Mouse (Mus musculus) neural tube, embryonic 13.5 days (tissue): Measurements from ENCODE around the gene Uqcrc1. TPM values are rescaled to one million over a fixed set of nuclear protein-coding genes. Genes with fewer than 3 reads are reported as not detected.
A peak's percentile ranks its signal among the peaks of the same experiment; 100 is the strongest.

Source experiments
- ATAC-seq: fragments of 200-750 bp; cut with Nextera tagmentation; 2 replicates; pipeline ENCODE4 v1.8.0; 2017; ENCODE audit warnings: low read depth, mild to moderate bottlenecking, moderate TSS enrichment, moderate library complexity
- H3K27ac ChIP-seq: fragments of 300-500 bp; sonication (generic); replicated peaks from 2 replicates; pipeline ENCODE4 v1.5.1; 2015; ENCODE audit warnings: moderate library complexity, mild to moderate bottlenecking, inconsistent platforms
- H3K27me3 ChIP-seq: fragments of 300-500 bp; sonication (generic); 2 replicates; pipeline ENCODE4 v1.6.1; 2015; ENCODE audit warnings: mild to moderate bottlenecking, inconsistent platforms
- H3K36me3 ChIP-seq: fragments of 300-500 bp; sonication (generic); 2 replicates; pipeline ENCODE4 v1.6.1; 2015; ENCODE audit warnings: mild to moderate bottlenecking, inconsistent platforms
- H3K4me1 ChIP-seq: fragments of 300-500 bp; sonication (generic); replicated peaks from 2 replicates; pipeline ENCODE4 v1.6.1; 2015; ENCODE audit warnings: inconsistent platforms
- H3K4me2 ChIP-seq: fragments of 300-500 bp; sonication (generic); 2 replicates; pipeline ENCODE4 v1.6.1; 2015; ENCODE audit warnings: inconsistent platforms, mild to moderate bottlenecking, moderate library complexity
- H3K4me3 ChIP-seq: fragments of 300-500 bp; sonication (generic); 2 replicates; pipeline ENCODE4 v1.5.1; 2015; ENCODE audit warnings: mild to moderate bottlenecking, inconsistent platforms
- H3K9ac ChIP-seq: fragments of 300-500 bp; sonication (generic); 2 replicates; pipeline ENCODE4 v1.6.1; 2015; ENCODE audit warnings: moderate library complexity, mild to moderate bottlenecking, inconsistent platforms
- H3K9me3 ChIP-seq: fragments of 300-500 bp; sonication (generic); 2 replicates; pipeline ENCODE4 v1.6.1; 2016; ENCODE audit warnings: inconsistent platforms
- WGBS: fragments of 180-500 bp; shearing (Covaris S2); methylation state at CpG from one replicate; pipeline ENCODE4 v1.1.7; 2015; 5-methylcytosine and 5-hydroxymethylcytosine counted together
- polyA plus RNA-seq: library from polyadenylated mRNA; unstranded; fragments of >200 nt; fragmentation: Nextera tagmentation; extraction: Ambion mirVana; gene quantifications from 2 replicates; pipeline ENCODE4 v1.2.1, GENCODE M21; 2015

The Uqcrc1 gene
- polyA plus RNA-seq = 399 and 434 TPM in 2 replicates

- WGBS = 2% methylated on average over 57 of the region's 58 CpGs
Measured at GRCm38 (mm10) chr9:108936418-108937364, at the start of gene Uqcrc1. Gene Uqcrc1, plus strand, starts transcription at chr9:108936633.

GRCm38 (mm10) chr9:108912308-108912707 lies 24.1 kb upstream of the Uqcrc1 start:
- Histone ChIP-seq H3K9me3 (no peaks in the 10 kb centered on the region), H3K4me1 (peaks cover 13% of the 10 kb centered on the region), H3K4me2 (no peak overlapping the region), H3K27me3 (no peaks in the 10 kb centered on the region), H3K36me3 (no peaks in the 10 kb centered on the region), H3K27ac (no peak overlapping the region), H3K9ac (no peak overlapping the region), H3K4me3 (no peak overlapping the region)
- no peak for ATAC-seq
- WGBS = 74% methylated on average over 6 of the region's 6 CpGs

More at GRCm38 (mm10) chr9:108936418-108937364, at the start of gene Uqcrc1:
- Histone ChIP-seq H3K9ac (peak within 1 kb of the TSS; percentile 91), H3K36me3 (peaks cover 36% of the 10 kb centered on the region), H3K27me3 (no peaks in the 10 kb centered on the region), H3K4me2 (peak within 1 kb of the TSS; percentile 81), H3K4me3 (peak within 1 kb of the TSS; percentile 90), H3K9me3 (no peaks in the 10 kb centered on the region), H3K27ac (peak within 1 kb of the TSS; percentile 63), H3K4me1 (peaks cover 11% of the 10 kb centered on the region)
- peak; percentile 90 for ATAC-seq

- Histone ChIP-seq H3K36me3 (no peaks in the 10 kb centered on the region), H3K9ac (no peak overlapping the region), H3K9me3 (no peaks in the 10 kb centered on the region), H3K27me3 (no peaks in the 10 kb centered on the region), H3K4me3 (no peak overlapping the region), H3K4me1 (peaks cover 13% of the 10 kb centered on the region), H3K27ac (no peak overlapping the region), H3K4me2 (no peak overlapping the region)
- ATAC-seq = no peak
- 89% methylated on average over 7 of the region's 7 CpGs for WGBS
Measured at GRCm38 (mm10) chr9:108913161-108913560, 23.3 kb upstream of the Uqcrc1 start.

- Histone ChIP-seq H3K4me2 (no peak overlapping the region), H3K27ac (0 out of 2 replicates have a peak overlapping the region, but pooled peaks have one; percentile 13), H3K9me3 (no peaks in the 10 kb centered on the region), H3K9ac (no peak overlapping the region), H3K36me3 (no peaks in the 10 kb centered on the region), H3K4me1 (peaks cover 13% of the 10 kb centered on the region), H3K27me3 (no peaks in the 10 kb centered on the region), H3K4me3 (no peak overlapping the region)
- 74% methylated on average over 10 of the region's 10 CpGs for whole genome bisulfite sequencing
- no peak for ATAC-seq
Measured at GRCm38 (mm10) chr9:108913621-108914020, 22.8 kb upstream of the Uqcrc1 start.

GRCm38 (mm10) chr9:108914491-108914890 lies 21.9 kb upstream of the Uqcrc1 start, which contains the start of gene Tmem89:
Gene Tmem89, plus strand, starts transcription at chr9:108914619.
- peaks cover 13% of the 10 kb centered on the region for H3K4me1 ChIP-seq
- 53% methylated on average over 6 of the region's 6 CpGs for WGBS
- H3K27ac ChIP-seq = 0 out of 2 replicates have a peak within 1 kb of the TSS, but pooled peaks have one; percentile 13
- ATAC-seq = peak; percentile 92
- H3K27me3 ChIP-seq = no peaks in the 10 kb centered on the region
- H3K4me2 ChIP-seq = no peak within 1 kb of the TSS
- H3K36me3 ChIP-seq = no peaks in the 10 kb centered on the region
- no peaks in the 10 kb centered on the region for H3K9me3 ChIP-seq
- no peak within 1 kb of the TSS for H3K4me3 ChIP-seq
- H3K9ac ChIP-seq = no peak within 1 kb of the TSS

- Histone ChIP-seq H3K27me3 (no peaks in the 10 kb centered on the region; the same call in 1 of the 2 replicates), H3K27ac (no peak overlapping the region), H3K4me2 (no peak overlapping the region), H3K9me3 (no peaks in the 10 kb centered on the region), H3K4me1 (no peaks in the 10 kb centered on the region), H3K9ac (no peak overlapping the region), H3K4me3 (no peak overlapping the region), H3K36me3 (no peaks in the 10 kb centered on the region)
- 70% methylated on average over 8 of the region's 8 CpGs for WGBS
- no peak for ATAC-seq
Measured at GRCm38 (mm10) chr9:108925897-108926296, 10.5 kb upstream of the Uqcrc1 start.

- H3K27me3 ChIP-seq = no peaks in the 10 kb centered on the region; the same call in 1 of the 2 replicates
- no peak overlapping the region for H3K4me2 ChIP-seq
- 87% methylated on average over 3 of the region's 3 CpGs for WGBS
- ATAC-seq = no peak
- H3K27ac ChIP-seq = no peak overlapping the region
- H3K36me3 ChIP-seq = no peaks in the 10 kb centered on the region
- no peaks in the 10 kb centered on the region for H3K4me1 ChIP-seq
- H3K9me3 ChIP-seq = no peaks in the 10 kb centered on the region
- H3K9ac ChIP-seq = no peak overlapping the region
- no peak overlapping the region for H3K4me3 ChIP-seq
Measured at GRCm38 (mm10) chr9:108928424-108928823, 8.0 kb upstream of the Uqcrc1 start.

- peak overlapping the region; percentile 90 for H3K4me3 ChIP-seq
- WGBS = 20% methylated on average over 3 of the region's 3 CpGs
- no peak overlapping the region for H3K27ac ChIP-seq
- H3K36me3 ChIP-seq = peaks cover 29% of the 10 kb centered on the region
- H3K9ac ChIP-seq = no peak overlapping the region
- no peaks in the 10 kb centered on the region for H3K9me3 ChIP-seq
- H3K4me2 ChIP-seq = peak overlapping the region; percentile 32; the same call in 1 of the 2 replicates
- H3K4me1 ChIP-seq = peaks cover 11% of the 10 kb centered on the region
- 0 out of 2 replicates have a peak, but pooled peaks have one; percentile 4 for ATAC-seq
- no peaks in the 10 kb centered on the region for H3K27me3 ChIP-seq
Measured at GRCm38 (mm10) chr9:108935991-108936390, 442 bp upstream of the Uqcrc1 start.

GRCm38 (mm10) chr9:108945111-108945510 lies 8.7 kb downstream of the Uqcrc1 start:
- Histone ChIP-seq H3K4me1 (0 out of 2 replicates have a peak, but pooled peaks cover 3% of the 10 kb centered on the region), H3K27me3 (no peaks in the 10 kb centered on the region), H3K9me3 (no peaks in the 10 kb centered on the region), H3K27ac (no peak overlapping the region), H3K9ac (no peak overlapping the region), H3K4me2 (no peak overlapping the region), H3K36me3 (peaks cover 95% of the 10 kb centered on the region), H3K4me3 (no peak overlapping the region)
- 88% methylated on average over 9 of the region's 9 CpGs for WGBS
- no peak for ATAC-seq

- Histone ChIP-seq H3K36me3 (peaks cover 95% of the 10 kb centered on the region), H3K27ac (no peak overlapping the region), H3K27me3 (no peaks in the 10 kb centered on the region), H3K4me1 (0 out of 2 replicates have a peak, but pooled peaks cover 3% of the 10 kb centered on the region), H3K9ac (no peak overlapping the region), H3K9me3 (no peaks in the 10 kb centered on the region), H3K4me2 (no peak overlapping the region), H3K4me3 (no peak overlapping the region)
- WGBS = 92% methylated on average over 5 of the region's 5 CpGs
- no peak for ATAC-seq
Measured at GRCm38 (mm10) chr9:108945608-108946007, 9.2 kb downstream of the Uqcrc1 start.

GRCm38 (mm10) chr9:108949231-108949966 lies 13.0 kb downstream of the Uqcrc1 start:
- WGBS = 88% methylated on average over 13 of the region's 13 CpGs
- Histone ChIP-seq H3K4me1 (peaks cover 3% of the 10 kb centered on the region; the same call in 1 of the 2 replicates), H3K4me2 (no peak overlapping the region), H3K9me3 (no peaks in the 10 kb centered on the region), H3K9ac (no peak overlapping the region), H3K27me3 (peaks cover 26% of the 10 kb centered on the region), H3K4me3 (no peak overlapping the region), H3K36me3 (peaks cover 68% of the 10 kb centered on the region), H3K27ac (peak overlapping the region; percentile 9; the same call in 1 of the 2 replicates)
- no peak for ATAC-seq
